Mouse (Mus musculus) liver, adult 2 months (tissue): Measurements from ENCODE around the gene Hspb8.

ENCODE experiments used
- CTCF ChIP-seq: fragments of 200-500 bp; IDR thresholded peaks from 2 replicates; pipeline ENCODE4 v1.5.1; 2011; ENCODE audit warnings: low read depth, low read length, control low read depth
- POLR2A ChIP-seq: fragments of 200-500 bp; IDR thresholded peaks from 2 replicates; pipeline ENCODE4 v1.6.1; 2011; ENCODE audit warnings: low read length, control low read depth; ENCODE audit not compliant: insufficient read depth; ENCODE audit errors: extremely low read depth

DNA sequence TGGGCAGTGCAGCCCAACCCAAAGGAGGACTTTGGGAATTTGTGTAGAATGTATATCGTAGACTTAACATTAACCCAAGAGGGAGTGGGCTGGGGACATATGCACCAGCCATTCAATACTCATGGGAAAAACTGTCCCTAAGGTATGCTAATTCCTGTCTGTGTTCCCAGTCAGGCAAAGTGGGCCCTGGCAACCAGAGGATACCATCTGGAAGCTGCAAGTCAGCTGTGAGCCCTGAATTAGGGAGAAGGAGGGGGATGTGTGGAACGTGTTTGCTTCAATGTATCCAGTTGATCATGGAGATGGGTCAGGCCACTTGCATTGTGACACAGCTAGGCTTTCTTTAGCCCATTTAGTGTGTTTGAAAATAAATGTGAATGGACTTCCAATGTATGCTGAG is 37.3 kb upstream of the Hspb8 start:
- TF ChIP-seq POLR2A (no peak), CTCF (no peak)
